Mouse (Mus musculus): ENCODE results near the gene Slit2.

DNA sequence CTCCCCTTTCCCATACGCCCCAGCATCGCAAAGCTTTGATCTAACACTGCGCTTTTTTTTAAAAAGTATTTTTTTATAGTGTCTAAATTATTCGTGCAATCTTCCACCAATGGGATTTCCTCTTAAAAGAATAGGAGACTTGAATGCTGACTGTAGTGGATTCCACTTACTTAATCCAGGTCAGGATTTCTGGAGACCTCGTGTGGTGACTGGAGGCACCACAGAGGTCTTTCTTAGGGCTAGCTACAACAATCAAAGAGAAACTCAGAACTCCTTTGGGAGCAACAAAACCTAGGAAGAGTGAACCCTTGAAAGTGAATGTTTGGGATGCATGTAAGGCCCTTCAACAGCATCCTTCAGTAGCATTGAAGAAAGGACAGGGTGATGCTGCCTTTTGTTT, 2.5 kb upstream of the Slit2 start:
- no peak for TF ChIP-seq CTCF (IDR thresholded peaks at IDR 0.05; ENCODE audit: extremely low read depth, insufficient read depth, insufficient read length, insufficient replicate concordance)
- no peak for TF ChIP-seq POLR2A (IDR thresholded peaks at IDR 0.05; ENCODE audit: low read depth, low read length)

Measured in spleen, adult 2 months (tissue).